9 mouse cellular contexts compared by ENCODE assay signal in genomic region chr12:41646956-41647575, GRCm38 (mm10).
DNase-seq lines count a peak whose midpoint lies in the region; ATAC-seq and TF ChIP-seq lines count a peak whose summit lies in the region.
"Had no signal": no experiment of that assay in that cellular context is flagged by ENCODE, and none has a peak within 500 bp of the region (broad histone marks: within the 10 kb centered on the region; RNA-seq: fewer than 3 reads in every experiment).

No protein-coding gene starts in this region.

- H3K4me1 ChIP-seq in lung, embryonic 16.5 days (replicated peaks; ENCODE audit: control insufficient read depth, insufficient read depth, low read length), result peaks cover 9% of the 10 kb centered on the region; the same call in 1 of the 2 replicates
- peaks cover 4% of the 10 kb centered on the region; the same call in 1 of the 2 replicates for H3K4me1 ChIP-seq in forebrain, postnatal 0 days (ENCODE audit: insufficient read depth)
- H3K4me1 ChIP-seq in midbrain, embryonic 16.5 days (ENCODE audit: control insufficient read depth, insufficient read depth, low read length), result peaks cover 12% of the 10 kb centered on the region

- no peak overlapping the region for H3K9ac ChIP-seq in lung, embryonic 16.5 days (ENCODE audit: low read length)
- no peak overlapping the region for H3K9ac ChIP-seq in forebrain, postnatal 0 days
- no peak overlapping the region for H3K9ac ChIP-seq in midbrain, embryonic 16.5 days (ENCODE audit: low read depth, low read length)

- WGBS in lung, embryonic 16.5 days, result 14% methylated on average over 5 of the region's 5 CpGs
- whole genome bisulfite sequencing in forebrain, postnatal 0 days, result 9% methylated on average over 5 of the region's 5 CpGs
- WGBS in midbrain, embryonic 16.5 days, result 3% methylated on average over 5 of the region's 5 CpGs

- peak; percentile 62 for ATAC-seq in cerebellum, adult (ENCODE audit: insufficient number of reproducible peaks, low FRiP score, low TSS enrichment)
- ATAC-seq in lung, embryonic 16.5 days (ENCODE audit: low read depth), result peak; percentile 86
- peak; percentile 47 for ATAC-seq in forebrain, postnatal 0 days
- ATAC-seq in midbrain, embryonic 16.5 days, result 0 out of 2 replicates have a peak, but pooled peaks have one; percentile 34
- ATAC-seq in megakaryocyte-erythroid progenitor cell, adult 5-6 weeks (replicated peaks; ENCODE audit: low FRiP score, low TSS enrichment, poor library complexity, severe bottlenecking), result no peak

- no peak for TF ChIP-seq CTCF in forebrain, postnatal 0 days (IDR thresholded peaks at IDR 0.05; ENCODE audit: low read depth)

- no peaks in the 10 kb centered on the region for H3K9me3 ChIP-seq in lung, embryonic 16.5 days (ENCODE audit: control insufficient read depth, low read length)
- no peaks in the 10 kb centered on the region for H3K9me3 ChIP-seq in forebrain, postnatal 0 days (ENCODE audit: low read length)
- H3K9me3 ChIP-seq in midbrain, embryonic 16.5 days (replicated peaks; ENCODE audit: control insufficient read depth, low read length, poor library complexity, severe bottlenecking), result no peaks in the 10 kb centered on the region

- H3K4me3 ChIP-seq in lung, embryonic 16.5 days (ENCODE audit: low read length), result no peak overlapping the region
- H3K4me3 ChIP-seq in forebrain, postnatal 0 days (ENCODE audit: low read depth, low read length), result no peak overlapping the region
- H3K4me3 ChIP-seq in midbrain, embryonic 16.5 days (ENCODE audit: low read depth, low read length), result no peak overlapping the region

- H3K27me3 ChIP-seq in lung, embryonic 16.5 days (ENCODE audit: control insufficient read depth, insufficient read depth, low read depth, low read length), result no peaks in the 10 kb centered on the region
- no peaks in the 10 kb centered on the region for H3K27me3 ChIP-seq in forebrain, postnatal 0 days (ENCODE audit: insufficient read depth, low read length)
- no peaks in the 10 kb centered on the region for H3K27me3 ChIP-seq in midbrain, embryonic 16.5 days (ENCODE audit: control insufficient read depth, insufficient read depth, low read depth, low read length)

- no peaks in the 10 kb centered on the region for H3K36me3 ChIP-seq in lung, embryonic 16.5 days (ENCODE audit: control insufficient read depth, insufficient read depth, low read length)
- no peaks in the 10 kb centered on the region for H3K36me3 ChIP-seq in forebrain, postnatal 0 days (ENCODE audit: insufficient read depth)
- no peaks in the 10 kb centered on the region for H3K36me3 ChIP-seq in midbrain, embryonic 16.5 days (ENCODE audit: control insufficient read depth, insufficient read depth, low read length)

- DNase-seq in cerebellum, adult 11-12 months, result no peak
- DNase-seq in lung, adult 18-20 months, result no peak
- DNase-seq in forebrain, postnatal 0 days, result peak; percentile 42
- no peak for DNase-seq in spleen, postnatal 10 days (ENCODE audit: low spot score in 2 of 2)
- DNase-seq: adrenal gland, postnatal 36 days had no signal

- H3K4me2 ChIP-seq in lung, embryonic 16.5 days (ENCODE audit: low read depth, low read length), result no peak overlapping the region
- H3K4me2 ChIP-seq in forebrain, postnatal 0 days (ENCODE audit: low read depth), result no peak overlapping the region
- no peak overlapping the region for H3K4me2 ChIP-seq in midbrain, embryonic 16.5 days (ENCODE audit: low read length)

- H3K27ac ChIP-seq in lung, embryonic 16.5 days (ENCODE audit: low read length), result peak overlapping the region; percentile 15; the same call in 1 of the 2 replicates
- H3K27ac ChIP-seq in forebrain, postnatal 0 days (ENCODE audit: low read depth, low read length), result no peak overlapping the region
- no peak overlapping the region for H3K27ac ChIP-seq in midbrain, embryonic 16.5 days (ENCODE audit: low read length)
